Mouse (Mus musculus) spleen, adult 2 months (tissue): ENCODE measurements around the gene Tvp23b.

Source experiments
- CTCF ChIP-seq: fragments of 200-500 bp; IDR thresholded peaks from 2 replicates; pipeline ENCODE4 v1.5.1; 2011; ENCODE audit warnings: mild to moderate bottlenecking, inconsistent platforms; ENCODE audit not compliant: insufficient read depth, insufficient read length, insufficient replicate concordance; ENCODE audit errors: extremely low read depth
- POLR2A ChIP-seq: fragments of 200-500 bp; IDR thresholded peaks from 2 replicates; pipeline ENCODE4 v1.6.1; 2011; ENCODE audit warnings: low read depth, low read length, inconsistent platforms

DNA sequence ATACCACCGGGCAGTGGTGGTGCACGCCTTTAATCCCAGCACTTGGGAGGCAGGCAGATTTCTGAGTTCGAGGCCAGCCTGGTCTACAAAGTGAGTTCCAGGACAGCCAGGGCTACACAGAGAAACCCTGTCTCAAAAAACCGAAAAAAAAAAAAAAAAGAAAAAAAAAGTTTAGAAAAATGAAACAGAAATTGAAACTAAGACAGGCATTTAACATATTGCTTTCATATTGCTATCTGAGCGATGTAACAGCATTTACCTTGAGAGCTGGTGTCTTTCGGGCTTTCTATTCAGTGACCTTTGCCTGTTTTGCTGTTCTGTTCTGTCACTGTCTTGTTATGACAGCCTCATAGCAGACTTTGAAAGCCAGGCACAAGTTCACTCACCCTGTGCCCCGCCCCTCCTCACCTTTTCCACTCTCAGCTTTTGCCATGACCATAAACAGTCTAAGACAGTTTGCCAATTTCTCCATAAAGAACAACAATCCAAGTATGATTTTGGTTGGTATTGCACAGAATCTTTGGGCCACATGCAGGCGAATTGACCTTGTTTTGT, 78.4 kb downstream of the Tvp23b start:
- TF ChIP-seq CTCF: no peak
- no peak for TF ChIP-seq POLR2A
